Mouse (Mus musculus) neural tube, embryonic 12.5 days (tissue): ENCODE results near the gene Med9. TPM values are rescaled to one million over a fixed set of nuclear protein-coding genes. Genes with fewer than 3 reads are reported as not detected.
"Not testable (repeated sequence)": the region's sequence is repeated elsewhere in the genome, so short reads cannot be mapped to it uniquely, and the experiment has no call there.

ENCODE experiments used
- ATAC-seq: fragments of 200-750 bp; cut with Nextera tagmentation; 2 replicates; pipeline ENCODE4 v1.8.0; 2017; ENCODE audit warnings: low read depth, mild to moderate bottlenecking, moderate TSS enrichment, moderate library complexity; ENCODE audit not compliant: low FRiP score
- H3K27ac ChIP-seq: fragments of 300-500 bp; sonication (generic); 2 replicates; pipeline ENCODE4 v1.5.1; 2016
- H3K27me3 ChIP-seq: fragments of 300-500 bp; sonication (generic); replicated peaks from 2 replicates; pipeline ENCODE4 v1.6.1; 2016; ENCODE audit warnings: mild to moderate bottlenecking
- H3K36me3 ChIP-seq: fragments of 300-500 bp; sonication (generic); 2 replicates; pipeline ENCODE4 v1.6.1; 2016; ENCODE audit warnings: mild to moderate bottlenecking
- H3K4me1 ChIP-seq: fragments of 300-500 bp; sonication (generic); 2 replicates; pipeline ENCODE4 v1.6.1; 2016
- H3K4me2 ChIP-seq: fragments of 300-500 bp; sonication (generic); replicated peaks from 2 replicates; pipeline ENCODE4 v1.6.1; 2016; ENCODE audit warnings: mild to moderate bottlenecking
- H3K4me3 ChIP-seq: fragments of 300-500 bp; sonication (generic); 2 replicates; pipeline ENCODE4 v1.5.1; 2016
- H3K9ac ChIP-seq: fragments of 300-500 bp; sonication (generic); 2 replicates; pipeline ENCODE4 v1.6.1; 2016; ENCODE audit warnings: mild to moderate bottlenecking
- H3K9me3 ChIP-seq: fragments of 300-500 bp; sonication (generic); 2 replicates; pipeline ENCODE4 v1.6.1; 2016; ENCODE audit warnings: mild to moderate bottlenecking
- WGBS: fragments of 180-500 bp; shearing (Covaris S2); methylation state at CpG from one replicate; pipeline ENCODE4 v1.1.7; 2016; 5-methylcytosine and 5-hydroxymethylcytosine counted together
- polyA plus RNA-seq: library from polyadenylated mRNA; unstranded; fragments of >200 nt; fragmentation: Nextera tagmentation; extraction: Ambion mirVana; gene quantifications from 2 replicates; pipeline ENCODE4 v1.2.1, GENCODE M21; 2016

Med9 gene
- polyA plus RNA-seq, 1 experiment from 2014 or later: 40.7 TPM

DNA sequence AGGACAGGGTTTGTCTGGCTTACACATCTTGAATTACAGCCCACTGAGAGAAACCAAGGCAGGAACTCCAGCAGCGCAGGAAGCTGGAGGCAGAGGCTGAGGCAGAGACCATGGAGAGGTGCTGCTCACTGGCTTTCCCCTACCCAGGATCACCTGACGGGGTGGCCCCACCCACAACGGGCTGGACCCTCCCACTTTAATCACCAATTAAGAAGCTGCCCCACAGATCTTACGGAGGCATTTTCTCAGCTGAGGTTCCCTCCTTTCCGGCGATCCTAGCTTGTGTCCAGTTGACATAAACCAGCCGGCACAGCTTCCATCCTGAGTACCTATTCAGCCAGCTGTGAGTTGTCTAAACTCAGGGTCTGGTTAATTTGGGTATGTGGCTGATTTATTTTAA is 26.7 kb upstream of the Med9 start:
- H3K9ac ChIP-seq: no peak overlapping the region
- H3K27me3 ChIP-seq: no peaks in the 10 kb centered on the region
- no peaks in the 10 kb centered on the region for H3K36me3 ChIP-seq
- ATAC-seq: no peak
- no peaks in the 10 kb centered on the region for H3K4me1 ChIP-seq
- no peak overlapping the region for H3K4me2 ChIP-seq
- 12% methylated on average over 7 of the region's 7 CpGs for WGBS
- H3K9me3 ChIP-seq: no peaks in the 10 kb centered on the region
- H3K4me3 ChIP-seq: no peak overlapping the region
- H3K27ac ChIP-seq: no peak overlapping the region

DNA sequence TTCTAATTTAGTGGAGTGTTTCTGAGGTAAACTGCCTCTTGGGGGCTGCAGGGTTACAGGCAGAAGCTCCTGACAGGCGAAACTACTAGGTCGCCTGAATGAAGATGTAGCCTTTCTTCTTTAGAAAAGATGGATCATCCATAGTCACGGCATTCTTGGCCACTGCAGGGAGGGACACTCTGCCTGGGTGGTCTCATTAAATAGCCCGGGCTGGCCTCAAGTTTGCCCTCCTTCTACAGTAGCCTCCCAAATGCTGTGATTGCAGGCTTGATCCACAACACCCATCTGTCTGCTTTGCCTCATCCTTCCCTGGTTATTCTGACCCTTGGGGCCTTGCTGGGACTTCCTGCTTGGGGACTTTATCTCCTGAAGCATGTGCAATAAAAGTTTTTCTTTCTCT is 18.0 kb upstream of the Med9 start:
- Histone ChIP-seq H3K4me1 (no peaks in the 10 kb centered on the region), H3K9me3 (no peaks in the 10 kb centered on the region), H3K36me3 (no peaks in the 10 kb centered on the region), H3K27me3 (no peaks in the 10 kb centered on the region), H3K4me3 (no peak overlapping the region), H3K4me2 (no peak overlapping the region), H3K27ac (no peak overlapping the region), H3K9ac (no peak overlapping the region)
- no peak for ATAC-seq
- WGBS: 37% methylated on average over 4 of the region's 4 CpGs

GRCm38 (mm10) chr11:59932560-59933337 is 15.3 kb upstream of the Med9 start:
- Histone ChIP-seq H3K9ac (no peak overlapping the region), H3K4me3 (no peak overlapping the region), H3K27me3 (no peaks in the 10 kb centered on the region), H3K4me2 (no peak overlapping the region), H3K27ac (no peak overlapping the region), H3K4me1 (no peaks in the 10 kb centered on the region), H3K9me3 (no peaks in the 10 kb centered on the region), H3K36me3 (no peaks in the 10 kb centered on the region)
- no peak for ATAC-seq
- 66% methylated on average over 9 of the region's 9 CpGs for WGBS

DNA sequence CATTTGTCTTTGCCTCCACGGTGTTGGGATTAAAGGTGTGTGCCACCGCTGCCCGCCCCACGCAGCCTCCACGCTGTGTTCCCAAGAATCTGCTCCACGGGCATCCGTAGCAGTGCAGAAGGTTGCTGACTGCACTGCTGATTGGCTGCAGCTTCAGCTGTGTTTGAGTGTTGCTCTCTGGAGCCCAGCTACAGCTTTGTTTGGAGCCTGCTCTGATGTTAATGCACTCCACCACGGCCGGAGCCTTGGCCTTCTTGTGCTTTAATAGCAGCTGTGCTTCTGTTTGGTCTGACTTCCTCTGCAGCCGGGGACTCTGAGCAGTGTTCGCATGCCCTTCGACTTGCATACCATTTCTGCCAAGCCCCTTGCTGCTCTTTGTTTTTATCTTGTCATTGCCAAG is 14.1 kb upstream of the Med9 start:
- Histone ChIP-seq H3K9me3 (no peaks in the 10 kb centered on the region), H3K27ac (no peak overlapping the region), H3K4me1 (no peaks in the 10 kb centered on the region), H3K4me3 (no peak overlapping the region), H3K9ac (no peak overlapping the region), H3K36me3 (no peaks in the 10 kb centered on the region), H3K27me3 (no peaks in the 10 kb centered on the region), H3K4me2 (no peak overlapping the region)
- no peak for ATAC-seq
- WGBS: 56% methylated on average over 12 of the region's 12 CpGs

DNA sequence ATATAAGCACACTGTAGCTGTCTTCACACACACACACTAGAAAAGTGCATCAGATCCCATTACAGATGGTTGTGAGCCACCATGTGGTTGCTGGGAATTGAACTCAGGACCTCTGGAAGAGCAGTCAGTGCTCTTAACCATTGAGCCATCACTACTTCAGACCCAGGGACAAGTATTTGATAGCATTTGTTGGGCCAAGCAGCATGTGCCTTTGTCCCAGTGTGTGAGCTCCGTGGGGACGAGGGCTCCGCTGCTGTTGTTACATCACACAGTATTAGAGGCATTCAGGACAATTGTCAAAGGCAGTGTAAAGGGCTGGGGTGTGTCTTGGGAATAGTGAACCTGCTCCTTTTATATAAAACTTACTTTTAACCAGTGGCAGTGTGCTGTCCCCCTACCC is 11.0 kb upstream of the Med9 start:
- WGBS: 74% methylated on average over 3 of the region's 3 CpGs
- H3K36me3 ChIP-seq: no peaks in the 10 kb centered on the region
- H3K4me2 ChIP-seq: no peak overlapping the region
- ATAC-seq: no peak
- H3K9me3 ChIP-seq: no peaks in the 10 kb centered on the region
- no peaks in the 10 kb centered on the region for H3K4me1 ChIP-seq
- H3K9ac ChIP-seq: no peak overlapping the region
- no peak overlapping the region for H3K4me3 ChIP-seq
- no peaks in the 10 kb centered on the region for H3K27me3 ChIP-seq
- no peak overlapping the region for H3K27ac ChIP-seq

DNA sequence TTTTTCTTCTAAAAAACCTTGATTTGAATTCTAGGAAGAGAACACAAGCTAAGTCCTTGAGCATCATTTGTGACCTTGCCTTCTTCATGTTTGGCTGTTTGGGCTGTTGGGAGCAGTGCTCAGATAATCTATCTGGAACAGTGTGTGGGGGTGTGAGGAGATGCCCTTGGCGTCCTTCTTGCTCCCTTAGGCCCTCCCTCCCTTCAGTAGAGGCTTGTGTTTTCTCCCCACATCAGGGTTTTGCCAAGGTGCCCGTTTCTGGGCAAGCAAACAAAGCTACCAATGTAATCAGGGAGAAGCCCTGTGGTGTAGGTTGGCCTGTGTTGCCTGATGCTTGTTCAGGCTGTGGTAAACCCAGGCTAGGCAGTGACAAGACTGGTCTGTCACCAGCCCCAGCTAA is 10.4 kb upstream of the Med9 start:
- no peak overlapping the region for H3K27ac ChIP-seq
- H3K4me2 ChIP-seq: no peak overlapping the region
- ATAC-seq: no peak
- no peaks in the 10 kb centered on the region for H3K4me1 ChIP-seq
- no peaks in the 10 kb centered on the region for H3K27me3 ChIP-seq
- no peaks in the 10 kb centered on the region for H3K9me3 ChIP-seq
- H3K36me3 ChIP-seq: no peaks in the 10 kb centered on the region
- no peak overlapping the region for H3K4me3 ChIP-seq
- WGBS: 45% methylated on average over 2 of the region's 2 CpGs
- H3K9ac ChIP-seq: no peak overlapping the region

DNA sequence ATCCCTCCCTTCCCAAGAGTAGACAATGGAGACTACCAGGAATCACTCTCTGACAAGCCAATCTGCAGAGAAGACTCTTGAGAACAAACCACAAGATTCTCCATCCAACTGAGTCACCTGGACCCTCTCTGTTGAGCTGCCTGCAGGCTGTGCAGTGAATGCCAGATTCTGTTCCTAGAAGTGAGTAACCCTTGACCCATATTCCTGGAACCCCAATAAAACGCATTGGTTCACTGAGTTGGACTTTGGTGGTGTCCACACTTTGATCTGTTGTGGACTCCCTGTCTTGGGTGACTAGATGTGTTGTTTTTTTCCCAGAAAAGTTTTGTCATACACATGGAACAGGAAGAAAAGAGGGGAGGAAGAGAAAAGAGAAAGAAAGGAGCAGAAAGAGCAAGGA is 8.2 kb upstream of the Med9 start:
- Histone ChIP-seq H3K36me3 (no peaks in the 10 kb centered on the region), H3K9ac (no peak overlapping the region), H3K4me2 (no peak overlapping the region), H3K4me1 (no peaks in the 10 kb centered on the region), H3K9me3 (no peaks in the 10 kb centered on the region), H3K27ac (no peak overlapping the region), H3K27me3 (no peaks in the 10 kb centered on the region), H3K4me3 (no peak overlapping the region)
- ATAC-seq: no peak
- 73% methylated on average over 1 of the region's 1 CpGs for WGBS

DNA sequence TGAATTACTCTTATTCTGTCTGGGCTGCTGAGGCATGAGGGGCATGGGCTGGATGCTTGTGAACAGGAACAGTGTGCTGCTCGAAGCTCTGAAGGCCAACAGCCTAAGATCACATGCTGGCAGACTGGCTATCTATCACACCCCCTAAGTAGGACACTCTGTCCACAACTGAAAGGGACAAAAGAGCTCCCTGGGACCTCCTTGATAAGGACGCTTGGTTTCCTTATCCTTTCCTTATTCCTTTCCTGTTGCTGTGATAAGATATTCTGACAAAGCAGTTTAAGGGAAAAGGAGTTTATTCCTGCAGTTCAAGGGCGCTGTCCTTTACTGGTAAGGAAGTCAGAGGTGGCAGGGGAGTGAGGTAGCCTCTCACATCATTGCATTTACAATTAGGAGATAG is 7.4 kb upstream of the Med9 start:
- Histone ChIP-seq H3K4me1 (no peaks in the 10 kb centered on the region), H3K9ac (no peak overlapping the region), H3K4me2 (no peak overlapping the region), H3K4me3 (no peak overlapping the region), H3K27me3 (no peaks in the 10 kb centered on the region), H3K36me3 (no peaks in the 10 kb centered on the region), H3K9me3 (no peaks in the 10 kb centered on the region), H3K27ac (no peak overlapping the region)
- WGBS: 72% methylated on average over 3 of the region's 3 CpGs
- ATAC-seq: no peak

- Histone ChIP-seq H3K9ac (no peak overlapping the region), H3K4me2 (no peak overlapping the region), H3K27me3 (no peaks in the 10 kb centered on the region), H3K36me3 (no peaks in the 10 kb centered on the region), H3K9me3 (no peaks in the 10 kb centered on the region), H3K4me1 (no peaks in the 10 kb centered on the region), H3K27ac (no peak overlapping the region), H3K4me3 (no peak overlapping the region)
- 29% methylated on average over 3 of the region's 3 CpGs for WGBS
- no peak for ATAC-seq
Observed at GRCm38 (mm10) chr11:59941391-59941790, 6.6 kb upstream of the Med9 start.

GRCm38 (mm10) chr11:59944855-59945254 is 3.2 kb upstream of the Med9 start:
- WGBS: 89% methylated on average over 10 of the region's 10 CpGs
- not testable (repeated sequence) for H3K27me3 ChIP-seq, H3K4me3 ChIP-seq, H3K36me3 ChIP-seq, ATAC-seq, H3K27ac ChIP-seq, H3K9ac ChIP-seq, H3K9me3 ChIP-seq, H3K4me2 ChIP-seq
- H3K4me1 ChIP-seq: peaks cover 10% of the 10 kb centered on the region

- H3K36me3 ChIP-seq: no peaks in the 10 kb centered on the region
- peaks cover 10% of the 10 kb centered on the region for H3K4me1 ChIP-seq
- peak overlapping the region; percentile 96 for H3K4me3 ChIP-seq
- WGBS: 3% methylated on average over 16 of the region's 16 CpGs
- ATAC-seq: peak; percentile 56
- H3K9me3 ChIP-seq: no peaks in the 10 kb centered on the region
- peak overlapping the region; percentile 95 for H3K9ac ChIP-seq
- H3K27ac ChIP-seq: no peak overlapping the region
- peak overlapping the region; percentile 84 for H3K4me2 ChIP-seq
- no peaks in the 10 kb centered on the region for H3K27me3 ChIP-seq
Observed at GRCm38 (mm10) chr11:59948401-59948767, 378 bp downstream of the Med9 start.

- no peak for ATAC-seq
- Histone ChIP-seq H3K4me3 (no peak overlapping the region), H3K9ac (no peak overlapping the region), H3K4me2 (no peak overlapping the region), H3K36me3 (0 out of 2 replicates have a peak, but pooled peaks cover 7% of the 10 kb centered on the region), H3K4me1 (peaks cover 4% of the 10 kb centered on the region), H3K27ac (no peak overlapping the region), H3K27me3 (no peaks in the 10 kb centered on the region), H3K9me3 (no peaks in the 10 kb centered on the region)
- WGBS: 90% methylated on average over 14 of the region's 14 CpGs
Observed at GRCm38 (mm10) chr11:59952892-59953291, 4.9 kb downstream of the Med9 start.

DNA sequence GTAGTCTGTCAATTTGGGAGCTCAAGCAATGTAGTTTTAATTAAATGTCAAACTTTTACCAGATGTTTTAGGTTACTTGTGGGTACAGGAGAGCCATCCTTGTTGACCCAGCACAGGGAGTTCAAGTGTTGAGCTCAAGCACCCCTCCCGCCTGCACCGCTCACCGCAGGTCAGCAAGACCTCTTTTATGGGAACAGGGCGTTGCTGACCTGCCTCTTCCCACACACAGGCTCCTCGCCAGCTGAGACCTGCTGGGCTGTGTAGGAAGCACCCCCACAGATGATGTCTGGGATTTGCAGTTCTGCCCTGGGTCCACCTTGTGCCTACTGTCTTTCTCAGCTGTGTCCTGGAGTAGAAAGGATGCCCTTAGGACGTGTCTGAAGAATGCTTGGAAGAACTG is 8.7 kb downstream of the Med9 start:
- WGBS: 83% methylated on average over 6 of the region's 6 CpGs

More for the DNA sequence above, 8.7 kb downstream of the Med9 start:
- no peak overlapping the region for H3K9ac ChIP-seq
- H3K27me3 ChIP-seq: no peaks in the 10 kb centered on the region; the same call in 1 of the 2 replicates
- H3K4me3 ChIP-seq: no peak overlapping the region
- H3K4me2 ChIP-seq: no peak overlapping the region
- H3K4me1 ChIP-seq: no peaks in the 10 kb centered on the region
- H3K9me3 ChIP-seq: no peaks in the 10 kb centered on the region
- H3K27ac ChIP-seq: no peak overlapping the region
- ATAC-seq: no peak
- peaks cover 22% of the 10 kb centered on the region for H3K36me3 ChIP-seq
